Mouse (Mus musculus) liver, embryonic 14.5 days (tissue): ENCODE measurements around the gene Ifne.

Experiments
- CTCF ChIP-seq: IDR thresholded peaks from 2 replicates; pipeline ENCODE4 v1.5.1; 2016; ENCODE audit warnings: antibody characterized with exemption, low read depth, control low read depth
- EP300 ChIP-seq: IDR thresholded peaks from 2 replicates; pipeline ENCODE4 v1.6.1; 2016; ENCODE audit warnings: antibody characterized with exemption, low read depth

GRCm38 (mm10) chr4:88912187-88912586 lies 32.2 kb upstream of the Ifne start:
- TF ChIP-seq CTCF (no peak), EP300 (no peak; the same call in 1 of the 2 replicates)
